Mouse (Mus musculus) right cerebral cortex, adult 18-20 months (tissue): ENCODE results near the gene Ces1h.
"Not testable (repeated sequence)": the region's sequence is repeated elsewhere in the genome, so short reads cannot be mapped to it uniquely, and the experiment has no call there.

Experiments used
- DNase-seq: peaks from one replicate; pipeline ENCODE4 v3.0.0; 2022; ENCODE audit warnings: mixed read lengths

The Ces1h gene

GRCm38 (mm10) chr8:93379625-93380024, at the start of gene Ces1h:
TSS of gene Ces1h (minus strand) at chr8:93379725.
- DNase-seq: no peak

GRCm38 (mm10) chr8:93427195-93427594, 47.7 kb upstream of the Ces1h start:
- DNase-seq: no peak

- no peak for DNase-seq
These were observed 35.9 kb upstream of the Ces1h start for GRCm38 (mm10) chr8:93415387-93415786.

- DNase-seq: no peak
These were observed 29.3 kb upstream of the Ces1h start for GRCm38 (mm10) chr8:93408830-93409229.

GRCm38 (mm10) chr8:93399698-93400097, 20.2 kb upstream of the Ces1h start:
- peak; percentile 1 for DNase-seq

GRCm38 (mm10) chr8:93398044-93398443, 18.5 kb upstream of the Ces1h start:
- no peak for DNase-seq

- not testable (repeated sequence) for DNase-seq
These were observed 14.6 kb upstream of the Ces1h start for GRCm38 (mm10) chr8:93394079-93394619.

GRCm38 (mm10) chr8:93369481-93369880, 10.0 kb downstream of the Ces1h start:
- no peak for DNase-seq

- no peak for DNase-seq
These were observed 19.4 kb downstream of the Ces1h start for GRCm38 (mm10) chr8:93360113-93360512.

GRCm38 (mm10) chr8:93339531-93339930, 40.0 kb downstream of the Ces1h start:
- DNase-seq: no peak

- no peak for DNase-seq
These were observed 42.3 kb downstream of the Ces1h start, which contains the start of gene Ces1g for GRCm38 (mm10) chr8:93337207-93337606. TSS of gene Ces1g (minus strand) at chr8:93337308.

GRCm38 (mm10) chr8:93332703-93333102, 46.8 kb downstream of the Ces1h start:
- no peak for DNase-seq

- no peak for DNase-seq
These were observed 48.4 kb downstream of the Ces1h start for GRCm38 (mm10) chr8:93331151-93331550.

- no peak for DNase-seq
These were observed 54.4 kb downstream of the Ces1h start for GRCm38 (mm10) chr8:93325123-93325522.

GRCm38 (mm10) chr8:93317031-93317430, 62.5 kb downstream of the Ces1h start:
- no peak for DNase-seq

GRCm38 (mm10) chr8:93315557-93315956, 64.0 kb downstream of the Ces1h start:
- DNase-seq: no peak
